Mouse (Mus musculus): ENCODE data around the gene Kif27.

- TF ChIP-seq CTCF (IDR thresholded peaks at IDR 0.05; ENCODE audit: low read depth, low read length) (no peak), GATA1 (IDR thresholded peaks at IDR 0.05; ENCODE audit: borderline replicate concordance, low read length) (no peak), POLR2AphosphoS5 (IDR thresholded peaks at IDR 0.05; ENCODE audit: insufficient replicate concordance, low read depth, low read length) (no peak; the same call in 1 of the 2 replicates), GATA2 (IDR thresholded peaks at IDR 0.05; ENCODE audit: borderline replicate concordance, low read depth, low read length) (no peak)
Measured at GRCm38 (mm10) chr13:58402003-58402743, 43.3 kb upstream of the Kif27 start, which contains the start of gene Rmi1.
